Mouse (Mus musculus) brain, embryonic 14.5 days (tissue): ENCODE data around the gene Usp20.

ENCODE experiments used
- CTCF ChIP-seq: fragments of 200-500 bp; IDR thresholded peaks from 2 replicates; pipeline ENCODE4 v1.5.1; 2012; ENCODE audit warnings: inconsistent platforms, mild to moderate bottlenecking, moderate library complexity, borderline replicate concordance; ENCODE audit not compliant: insufficient read depth, insufficient read length; ENCODE audit errors: extremely low read depth
- POLR2A ChIP-seq: fragments of 200-500 bp; IDR thresholded peaks from 2 replicates; pipeline ENCODE4 v1.6.1; 2012; ENCODE audit warnings: mild to moderate bottlenecking, inconsistent platforms, borderline replicate concordance; ENCODE audit not compliant: poor library complexity, insufficient read depth, insufficient read length, severe bottlenecking; ENCODE audit errors: extremely low read depth

DNA sequence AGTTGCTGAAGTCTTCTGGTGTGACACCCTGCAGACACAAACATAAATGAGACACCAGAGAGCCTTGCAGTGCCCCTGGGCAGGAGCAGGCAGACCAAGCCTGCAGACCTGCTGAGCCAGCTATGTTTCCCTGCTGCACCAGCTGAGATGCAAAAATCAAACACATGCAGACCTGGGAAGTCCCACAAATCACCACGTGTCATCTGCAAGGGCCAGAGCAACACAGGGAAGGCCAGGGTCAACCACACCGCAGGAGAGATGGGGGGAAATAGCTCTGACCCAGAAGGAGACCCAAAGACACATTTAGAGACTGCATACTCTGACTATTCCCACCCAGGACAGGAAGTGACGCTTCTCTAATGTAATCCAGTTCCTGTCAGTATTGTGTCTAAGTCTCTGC, 58.4 kb downstream of the Usp20 start:
- TF ChIP-seq CTCF (no peak), POLR2A (no peak)
